Mouse (Mus musculus): ENCODE measurements around the gene Cxcl12. TPM values are rescaled to one million over a fixed set of nuclear protein-coding genes. Genes with fewer than 3 reads are reported as not detected.

The Cxcl12 gene
- not detected for polyA plus RNA-seq (2017; shearing (Covaris generic))

DNA sequence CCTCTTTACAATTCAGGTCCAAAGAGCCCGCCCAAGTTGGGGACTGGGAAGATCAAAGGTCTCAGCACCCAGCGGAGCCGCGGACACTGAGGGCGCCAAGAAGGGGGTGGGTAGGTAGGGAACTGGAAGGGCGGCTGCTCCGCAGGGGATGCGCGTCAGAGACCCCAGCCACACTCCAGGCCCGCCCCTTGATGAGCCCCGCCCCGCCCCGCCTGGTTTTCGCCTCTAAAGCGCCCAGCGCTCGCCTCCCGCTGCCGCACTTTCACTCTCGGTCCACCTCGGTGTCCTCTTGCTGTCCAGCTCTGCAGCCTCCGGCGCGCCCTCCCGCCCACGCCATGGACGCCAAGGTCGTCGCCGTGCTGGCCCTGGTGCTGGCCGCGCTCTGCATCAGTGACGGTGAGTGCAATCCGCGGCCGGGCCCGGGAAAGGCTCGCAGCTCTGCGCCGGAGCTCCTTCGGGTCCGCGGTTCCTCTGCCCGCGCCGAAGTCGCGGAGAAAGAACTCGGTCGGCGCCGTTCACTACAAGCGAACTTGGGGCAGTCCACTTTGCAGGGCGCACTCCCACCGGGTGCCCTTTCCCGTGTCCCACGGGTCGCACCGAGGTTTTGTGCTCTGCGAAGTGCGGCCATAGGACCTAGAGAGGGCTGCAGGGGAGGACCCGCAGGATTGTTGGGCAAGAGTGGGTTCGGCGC, at the start of gene Cxcl12:
TSS of gene Cxcl12 (plus strand) at position 215 of the 691 bp plus-strand sequence.

Data from naive thymus-derived CD4-positive, alpha-beta T cell, adult 5 months (primary cell).